Mouse (Mus musculus) liver (tissue): ENCODE data around the gene Luzp2.

Experiments
- DNase-seq: peaks from one replicate; pipeline ENCODE4 v3.0.0-alpha.2; 2020; ENCODE audit warnings: mixed read lengths

Gene Luzp2

DNA sequence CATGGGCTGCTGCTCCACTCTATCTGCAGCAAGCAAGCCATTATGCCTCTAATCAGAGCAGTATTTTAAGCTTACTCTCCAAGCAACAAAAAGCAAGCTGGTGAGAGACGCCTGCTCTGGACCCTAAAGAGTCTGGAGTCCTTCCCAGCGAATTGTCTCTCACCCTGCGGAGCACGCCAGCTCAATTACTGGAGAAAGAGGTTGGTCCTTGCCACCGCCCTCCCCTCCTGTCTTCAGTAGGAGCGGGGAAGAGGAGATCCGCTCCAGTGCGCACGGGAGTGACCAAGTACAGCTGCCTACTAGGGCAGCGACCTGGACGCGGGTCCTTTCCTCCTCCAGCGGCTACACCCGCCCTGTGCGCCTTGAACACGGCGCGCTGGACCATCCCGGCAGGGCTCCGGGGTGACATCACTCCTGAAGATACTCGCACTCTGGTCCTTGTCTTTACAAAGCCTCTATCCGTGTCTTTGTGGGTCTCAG is at the start of gene Luzp2:
Gene Luzp2, plus strand, starts transcription at position 127 of the 480 bp plus-strand sequence.
- DNase-seq = no peak

- no peak for DNase-seq
These were observed 47.8 kb upstream of the Luzp2 start for GRCm38 (mm10) chr7:54787456-54787855.

DNA sequence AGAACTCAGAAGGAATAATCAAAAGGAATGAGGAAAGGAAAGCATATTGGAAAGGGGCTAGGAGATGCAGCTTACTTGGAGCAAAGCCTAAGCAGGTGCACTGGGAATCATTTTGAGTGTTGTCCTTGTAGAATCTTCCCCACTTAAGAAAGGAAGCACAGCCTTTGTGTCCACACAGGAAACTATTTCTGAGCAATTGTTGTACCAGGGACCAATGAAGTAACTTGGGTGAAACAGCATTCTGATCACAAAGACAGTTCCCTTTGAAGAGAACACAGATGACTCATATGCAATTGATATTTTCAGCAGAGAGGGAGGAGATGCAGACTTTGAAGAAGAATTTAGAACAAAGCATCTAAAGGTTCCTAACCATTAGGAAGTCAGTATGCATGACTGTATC is 16.7 kb upstream of the Luzp2 start:
- no peak for DNase-seq

- no peak for DNase-seq
These were observed 6.5 kb upstream of the Luzp2 start for GRCm38 (mm10) chr7:54828751-54829150.

DNA sequence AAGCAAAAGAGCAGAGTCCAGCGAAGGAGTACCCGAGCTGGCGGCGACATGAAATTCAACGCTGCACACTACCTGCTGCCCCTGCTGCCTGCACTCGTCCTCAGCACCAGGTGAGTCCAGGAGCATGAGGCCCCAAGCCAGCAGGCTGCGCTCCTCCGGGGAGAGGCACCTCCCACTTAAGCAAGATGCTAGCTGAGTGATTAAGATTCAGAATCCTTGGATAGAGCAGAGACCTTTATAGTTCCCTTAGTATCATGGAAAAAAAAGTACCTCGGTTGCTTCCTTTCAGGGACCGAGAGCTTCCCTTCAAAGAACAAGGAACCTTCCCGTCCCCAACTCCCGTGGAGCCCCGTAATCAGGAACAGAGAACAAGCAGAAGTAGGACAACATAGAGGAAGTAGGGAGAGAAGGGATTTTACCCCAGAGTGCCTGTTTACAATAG is 634 bp downstream of the Luzp2 start:
- no peak for DNase-seq

DNA sequence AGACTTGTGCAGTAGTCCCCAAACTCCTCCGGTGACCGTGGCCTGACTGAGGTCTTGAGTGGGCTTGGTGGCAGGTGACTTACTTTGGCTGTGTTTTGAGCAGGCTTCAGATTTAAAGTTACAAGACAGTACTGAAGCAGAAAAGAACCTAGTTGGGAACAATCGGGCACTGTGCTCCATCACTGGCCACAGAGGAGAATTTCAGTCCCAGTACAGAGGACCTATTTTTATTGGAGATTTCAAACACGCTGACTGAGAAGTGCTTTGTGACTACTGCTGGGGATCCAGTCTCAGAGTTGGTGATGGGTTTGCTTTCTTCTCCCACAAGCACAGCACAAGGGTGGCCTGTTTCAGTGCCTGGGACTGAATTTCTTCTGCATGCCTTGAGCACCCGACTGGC is 1.1 kb downstream of the Luzp2 start:
- no peak for DNase-seq

- DNase-seq = no peak
These were observed 7.6 kb downstream of the Luzp2 start for GRCm38 (mm10) chr7:54842807-54843335.

DNA sequence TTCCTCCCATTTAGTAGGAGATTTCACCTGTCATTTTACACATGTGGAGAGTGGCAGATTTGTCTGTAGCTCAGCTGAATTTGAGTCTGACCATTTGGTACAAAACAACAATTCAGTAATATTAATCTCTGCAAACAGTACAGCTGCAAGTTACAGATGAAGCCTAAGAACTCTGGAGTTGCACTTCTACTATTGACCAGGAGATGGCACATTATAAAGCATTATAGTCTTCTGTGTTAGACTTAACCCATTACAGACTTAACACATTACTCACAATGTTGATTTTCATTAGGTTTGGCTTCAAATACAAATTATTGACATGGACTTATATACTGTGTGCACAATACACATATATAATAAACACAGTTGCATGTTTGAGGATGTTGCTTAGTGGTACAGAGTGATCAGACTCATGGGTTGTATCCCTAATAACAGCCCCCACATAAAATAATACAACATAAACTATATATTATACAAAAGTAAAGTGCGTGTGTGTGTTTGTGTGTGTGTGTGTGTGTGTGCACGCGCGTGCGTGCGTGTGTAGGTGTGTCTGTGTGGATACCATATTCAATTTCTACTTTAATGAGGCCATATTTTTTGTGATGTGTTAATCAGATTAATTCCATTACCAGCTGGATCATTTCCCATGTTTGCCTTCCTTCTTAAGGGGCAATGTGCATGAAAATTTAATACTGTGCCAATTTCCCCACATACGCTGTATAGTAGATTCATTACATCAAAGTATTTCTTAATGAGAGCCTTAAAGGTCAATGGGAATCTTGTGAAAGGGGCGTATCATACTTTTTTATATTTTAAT is 10.8 kb downstream of the Luzp2 start:
- no peak for DNase-seq

- DNase-seq = no peak
These were observed 11.4 kb downstream of the Luzp2 start for GRCm38 (mm10) chr7:54846692-54847020.

GRCm38 (mm10) chr7:54852860-54853259 is 17.6 kb downstream of the Luzp2 start:
- DNase-seq = no peak

DNA sequence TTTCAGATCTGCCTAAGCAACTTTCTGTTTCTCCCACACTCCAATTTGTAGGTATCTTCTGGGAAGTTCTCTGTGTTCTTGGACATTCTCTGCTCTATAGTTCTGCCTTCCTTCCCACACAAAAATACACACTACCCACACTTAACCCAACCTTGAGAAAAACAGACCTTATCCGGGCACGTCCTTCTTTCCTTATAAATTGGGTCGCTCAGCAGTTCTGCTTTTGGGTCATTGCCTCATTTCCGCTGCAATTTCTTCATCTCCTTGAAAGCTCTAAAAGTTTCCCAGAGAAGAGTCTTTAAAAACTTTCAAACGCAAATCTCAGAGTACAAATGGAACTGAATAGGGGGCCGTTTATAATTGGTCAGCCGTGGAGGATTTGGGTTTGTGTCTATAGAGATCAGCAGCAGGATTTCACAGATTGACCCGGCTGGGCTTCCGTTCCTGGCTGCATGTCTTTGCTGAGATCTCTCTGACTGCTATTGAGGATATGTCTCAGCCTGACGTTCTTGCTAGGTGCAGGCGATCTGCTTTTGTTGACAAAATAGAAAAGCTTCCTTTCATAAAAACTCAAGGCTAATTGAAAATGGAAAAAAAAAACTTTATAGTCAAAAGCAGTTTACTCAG is 26.0 kb downstream of the Luzp2 start:
- DNase-seq = no peak

DNA sequence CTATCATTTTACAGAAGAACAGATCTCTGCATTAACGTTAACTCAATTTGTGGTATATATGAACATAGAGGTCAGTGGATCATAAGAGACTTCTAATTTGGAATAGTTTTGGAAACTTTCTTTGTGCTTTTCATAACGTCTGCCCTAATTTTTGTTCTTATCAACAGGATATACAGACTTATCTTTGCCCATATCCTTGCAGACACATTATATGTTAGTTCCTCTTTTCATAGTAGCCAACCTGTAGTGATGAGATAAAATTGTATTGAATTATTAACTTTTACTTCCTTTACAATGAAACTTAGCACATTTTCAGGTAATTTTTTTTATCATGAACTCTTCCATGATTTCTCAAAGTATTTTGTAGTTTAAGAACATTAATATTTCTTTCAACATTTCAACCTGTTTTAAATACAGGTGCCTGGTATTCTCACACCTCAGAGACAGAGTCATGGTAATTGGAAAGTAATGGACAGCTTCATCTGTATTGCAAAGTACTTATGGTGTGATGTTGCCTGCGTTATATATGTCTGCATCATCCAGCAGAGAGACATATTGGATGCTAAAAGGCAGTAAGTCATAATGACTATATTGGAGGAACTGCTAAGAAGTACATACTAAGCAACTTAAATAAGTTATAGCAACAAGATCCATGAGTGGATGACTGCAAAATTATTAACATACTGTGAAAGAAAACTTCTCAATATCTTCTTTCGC is 43.8 kb downstream of the Luzp2 start:
- no peak for DNase-seq

GRCm38 (mm10) chr7:54893709-54894627 is 58.7 kb downstream of the Luzp2 start:
- no peak for DNase-seq

- no peak for DNase-seq
These were observed 63.3 kb downstream of the Luzp2 start for GRCm38 (mm10) chr7:54898589-54898988.

GRCm38 (mm10) chr7:54909958-54910357 is 74.7 kb downstream of the Luzp2 start:
- DNase-seq = no peak

- DNase-seq = no peak
These were observed 78.7 kb downstream of the Luzp2 start for GRCm38 (mm10) chr7:54914030-54914429.

- no peak for DNase-seq
These were observed 86.7 kb downstream of the Luzp2 start for GRCm38 (mm10) chr7:54921991-54922390.

DNA sequence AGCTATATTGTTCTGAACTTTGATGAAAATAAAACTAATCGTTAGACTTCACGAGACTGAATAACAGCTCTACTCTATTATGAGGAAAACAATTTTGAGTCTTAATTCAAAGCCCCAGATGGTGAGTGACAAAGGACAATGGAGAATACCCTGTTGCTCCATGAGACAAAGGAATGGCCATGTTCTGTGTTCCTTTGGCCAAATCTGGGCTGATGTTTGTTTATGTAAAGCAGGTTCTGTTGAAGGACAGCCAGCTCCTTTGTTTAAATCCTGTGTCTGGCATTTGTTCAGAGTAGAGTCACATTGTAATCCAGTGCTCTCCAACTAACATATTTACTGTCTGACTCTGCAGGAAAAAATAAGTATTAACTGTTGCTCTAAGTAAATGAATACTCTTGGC is 121.5 kb downstream of the Luzp2 start:
- no peak for DNase-seq

GRCm38 (mm10) chr7:54962678-54963077 is 127.4 kb downstream of the Luzp2 start:
- DNase-seq = no peak

GRCm38 (mm10) chr7:54977372-54977771 is 142.1 kb downstream of the Luzp2 start:
- no peak for DNase-seq

- DNase-seq = no peak
These were observed 145.3 kb downstream of the Luzp2 start for GRCm38 (mm10) chr7:54980585-54980984.

GRCm38 (mm10) chr7:55000397-55000796 is 165.1 kb downstream of the Luzp2 start:
- no peak for DNase-seq
